Mouse (Mus musculus) gastrocnemius, postnatal 4 days (tissue): ENCODE data around the gene Cd101. TPM values are rescaled to one million over a fixed set of nuclear protein-coding genes. Genes with fewer than 3 reads are reported as not detected.

Source experiments
- total RNA-seq, 2 experiments: library from RNA; stranded (reverse); gene quantifications; 2 replicates each; pipeline ENCODE4 v1.2.3; 2021

Cd101 gene
- total RNA-seq, 2 experiments from 2014 or later: 0.57 to 0.91 TPM

Other genes with a start within 250 kb of the Cd101 start
- under 1 TPM in 1 of 2 experiments, not detected in 1; 0.18 TPM for gene Vtcn1, start 204.1 kb downstream of the Cd101 start, total RNA-seq
- 10 to 100 TPM; 15.1 to 15.9 TPM for gene Trim45, start 107.4 kb downstream of the Cd101 start, total RNA-seq
- 1 to 10 TPM; 6.9 to 8.5 TPM for gene Ttf2, start 59.9 kb downstream of the Cd101 start, total RNA-seq
- gene Ptgfrn, start 80.7 kb upstream of the Cd101 start, total RNA-seq: 10 to 100 TPM; 87.5 to 90.5 TPM